Mouse (Mus musculus): ENCODE measurements around the gene Tmprss13.

The Tmprss13 gene

DNA sequence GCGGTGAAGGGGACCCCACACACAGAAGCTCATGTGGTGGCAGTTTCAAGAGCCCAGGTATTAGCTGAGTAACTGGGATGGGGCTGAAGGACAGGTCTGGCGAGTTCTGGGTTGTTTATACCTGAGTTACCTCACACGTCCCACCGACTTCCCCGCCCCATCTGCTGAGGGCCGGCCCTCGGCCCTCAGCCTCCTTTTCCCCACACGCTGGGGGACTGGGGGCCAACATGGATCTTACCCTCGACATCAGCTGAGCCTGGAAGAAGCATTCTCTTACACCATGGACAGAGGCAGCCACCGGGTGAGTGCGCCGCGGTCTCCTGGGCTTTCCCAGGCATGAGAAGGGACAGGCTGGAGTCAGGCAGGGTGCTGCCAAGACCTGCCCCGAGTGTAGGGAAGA lies at the start of gene Tmprss13:
TSS of gene Tmprss13 (plus strand) at position 246 of the 400 bp plus-strand sequence.
- no peak for DNase-seq

GRCm38 (mm10) chr9:45272213-45272612 lies 46.7 kb upstream of the Tmprss13 start:
- peak; percentile 12 for DNase-seq

DNA sequence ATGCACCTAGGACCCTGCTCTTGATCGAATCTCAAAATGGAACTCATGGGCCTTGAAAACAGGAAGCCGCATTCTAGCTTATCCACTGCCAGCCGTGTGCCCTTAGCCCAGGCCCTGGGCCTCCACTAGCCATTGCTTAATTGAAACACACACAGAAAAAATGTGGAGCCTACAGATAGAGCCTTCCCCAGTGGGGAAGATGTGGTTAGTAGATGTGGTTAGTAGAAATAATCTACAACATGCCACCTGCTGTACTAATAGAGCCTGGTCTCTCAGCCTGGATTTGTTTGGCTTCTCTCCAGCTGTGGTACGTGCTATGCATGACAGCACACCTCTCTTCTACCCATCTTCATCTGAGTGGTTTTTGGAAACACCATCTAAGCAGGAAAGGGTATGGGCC lies 44.7 kb upstream of the Tmprss13 start:
- no peak for DNase-seq

- DNase-seq, result no peak
Observed at GRCm38 (mm10) chr9:45274635-45275034, 44.3 kb upstream of the Tmprss13 start.

- DNase-seq, result peak; percentile 34
Observed at GRCm38 (mm10) chr9:45280059-45280458, 38.8 kb upstream of the Tmprss13 start.

GRCm38 (mm10) chr9:45280891-45281290 lies 38.0 kb upstream of the Tmprss13 start:
- DNase-seq, result no peak

DNA sequence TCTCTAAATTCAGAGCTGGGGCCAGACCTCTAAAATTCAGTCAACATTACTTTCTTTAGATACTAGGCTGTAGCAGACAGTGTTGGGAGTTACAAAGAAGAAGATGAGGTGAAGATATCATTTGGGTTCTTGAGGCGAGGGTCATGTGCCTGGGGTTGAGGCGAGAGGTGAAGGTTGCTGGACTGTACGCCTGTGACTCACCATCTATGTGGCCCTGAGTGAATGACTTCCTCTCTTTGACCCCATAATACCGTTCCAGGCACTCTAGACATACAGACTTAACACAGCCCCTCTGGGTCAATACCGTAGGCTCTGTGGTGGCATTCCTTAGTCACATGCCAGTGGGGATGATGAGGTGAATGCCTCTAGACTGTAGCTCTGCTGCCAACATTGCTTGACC lies 36.4 kb upstream of the Tmprss13 start:
- no peak for DNase-seq

DNA sequence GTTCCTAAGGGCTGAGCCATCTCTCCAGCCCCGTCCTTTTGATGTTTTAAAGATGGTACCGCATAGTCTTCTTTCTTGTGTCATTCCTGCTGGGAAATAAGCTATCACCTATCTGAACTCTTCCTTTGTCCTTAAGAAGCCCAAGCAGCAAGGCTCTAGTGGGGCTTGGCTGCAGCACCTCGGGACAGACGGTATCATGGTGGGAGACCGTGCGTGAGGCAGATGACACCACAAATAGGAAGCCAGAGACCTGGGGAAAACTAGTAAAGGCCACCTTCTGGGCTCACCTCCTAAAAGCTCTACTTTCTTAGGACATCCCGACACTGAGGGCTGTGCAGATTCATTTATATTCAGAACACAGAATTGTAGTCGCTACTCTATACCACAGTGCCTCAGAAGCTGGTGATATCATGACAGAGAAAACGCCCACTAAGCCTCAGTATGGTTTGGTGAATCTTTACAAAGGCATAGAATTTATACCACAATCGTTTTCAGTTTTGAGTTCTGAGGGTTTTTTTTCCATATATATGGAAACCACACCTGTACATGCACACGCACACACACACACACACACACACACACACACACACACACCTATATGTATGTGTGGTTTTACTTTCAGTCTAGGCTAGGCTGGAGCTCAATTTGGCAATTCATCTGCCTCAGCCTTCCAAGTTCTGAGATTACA lies 27.3 kb upstream of the Tmprss13 start:
- DNase-seq, result no peak

GRCm38 (mm10) chr9:45294210-45295011 lies 24.5 kb upstream of the Tmprss13 start:
- DNase-seq, result no peak

DNA sequence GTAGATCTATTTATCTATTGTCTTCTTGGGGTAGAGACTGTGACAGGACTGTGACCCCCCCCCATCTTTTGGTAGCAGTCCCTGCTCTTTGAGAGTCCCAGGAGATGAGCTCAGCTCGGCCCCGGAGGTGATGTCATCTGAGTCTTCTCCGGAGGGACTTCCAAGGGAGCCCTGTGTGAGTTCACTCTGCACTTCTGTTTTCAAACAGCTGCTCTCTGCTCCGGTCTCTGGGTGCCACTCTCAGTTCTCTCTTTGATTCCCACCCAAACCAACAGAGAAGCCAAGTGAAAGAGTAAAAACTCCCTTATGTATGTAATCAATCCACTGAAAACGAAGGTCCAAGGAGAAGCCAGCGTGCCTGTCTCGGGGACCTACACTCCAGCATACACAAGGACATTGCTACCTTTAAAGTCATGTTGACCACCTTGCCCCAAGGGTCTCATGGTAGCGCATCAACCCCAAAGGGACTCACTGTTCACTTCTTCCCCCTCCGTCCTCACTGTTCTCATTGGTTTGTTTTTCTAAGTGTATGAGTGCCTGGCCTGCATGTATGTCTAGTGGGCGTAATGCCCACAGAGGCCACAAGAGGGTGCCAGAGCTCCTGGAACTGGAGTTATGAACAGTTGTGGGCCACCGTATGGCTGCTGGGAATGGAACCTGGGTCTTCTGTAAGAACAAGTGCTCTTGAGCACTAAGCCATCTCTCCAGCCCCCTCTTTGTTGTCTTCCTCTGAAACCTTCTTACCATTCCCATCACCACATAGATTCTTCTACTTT lies 19.5 kb upstream of the Tmprss13 start:
- DNase-seq, result peak; percentile 50

- DNase-seq, result peak; percentile 96
Observed at GRCm38 (mm10) chr9:45300422-45301104, 18.3 kb upstream of the Tmprss13 start.

- DNase-seq, result no peak
Observed at GRCm38 (mm10) chr9:45301771-45302170, 17.1 kb upstream of the Tmprss13 start.

DNA sequence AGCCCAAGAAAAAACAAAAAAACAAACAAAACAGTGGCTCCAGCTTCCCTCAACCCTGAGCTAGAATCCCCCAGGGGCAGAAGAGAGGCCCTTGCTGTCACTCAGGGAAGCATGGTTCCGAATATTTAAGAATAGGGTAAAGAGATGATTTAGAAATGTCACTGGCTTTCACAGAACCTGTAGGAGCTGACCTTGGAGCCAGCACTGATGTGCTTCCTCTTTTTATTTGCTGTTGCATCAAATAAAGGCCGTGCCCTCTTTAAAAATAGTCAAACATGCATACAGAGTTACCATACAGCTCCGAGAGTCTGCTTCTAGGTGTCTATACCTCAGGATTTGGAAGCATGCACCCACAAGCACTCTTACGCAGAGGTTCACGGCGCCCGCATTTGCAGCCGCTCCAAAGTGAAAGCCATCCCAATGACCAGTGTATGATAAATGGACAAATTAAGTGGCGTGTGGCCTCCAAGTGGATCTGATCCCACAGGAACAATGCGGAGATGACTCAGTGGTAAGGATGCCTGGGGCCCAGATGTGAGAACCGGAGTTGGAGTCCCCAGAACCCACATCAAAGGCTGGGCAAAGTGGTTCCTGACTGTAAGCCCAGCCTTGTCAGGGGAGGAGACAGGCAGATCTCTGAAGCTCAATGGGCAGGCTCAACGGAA lies 12.0 kb upstream of the Tmprss13 start:
- no peak for DNase-seq

GRCm38 (mm10) chr9:45308521-45308920 lies 10.4 kb upstream of the Tmprss13 start:
- no peak for DNase-seq

DNA sequence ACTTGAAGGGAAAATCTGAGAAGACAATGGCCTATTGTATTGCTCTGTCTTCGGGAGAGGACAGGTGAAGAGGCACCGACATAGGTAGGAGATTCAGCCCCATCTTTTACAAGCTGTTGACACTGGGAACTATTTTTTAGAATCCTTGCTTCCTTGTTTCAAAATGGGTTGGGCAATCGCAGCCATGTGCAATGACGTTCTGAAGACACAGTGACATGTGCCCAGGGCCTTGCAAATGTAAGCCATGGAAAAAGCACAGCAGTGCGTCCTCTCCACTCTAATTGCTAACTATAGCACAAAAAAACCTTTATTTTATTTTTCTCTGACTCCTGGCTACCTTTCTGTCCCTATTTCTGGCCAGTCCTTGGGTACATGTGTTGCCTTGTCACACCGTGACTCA lies 7.0 kb upstream of the Tmprss13 start:
- DNase-seq, result no peak

GRCm38 (mm10) chr9:45313913-45314312 lies 5.0 kb upstream of the Tmprss13 start:
- DNase-seq, result no peak

DNA sequence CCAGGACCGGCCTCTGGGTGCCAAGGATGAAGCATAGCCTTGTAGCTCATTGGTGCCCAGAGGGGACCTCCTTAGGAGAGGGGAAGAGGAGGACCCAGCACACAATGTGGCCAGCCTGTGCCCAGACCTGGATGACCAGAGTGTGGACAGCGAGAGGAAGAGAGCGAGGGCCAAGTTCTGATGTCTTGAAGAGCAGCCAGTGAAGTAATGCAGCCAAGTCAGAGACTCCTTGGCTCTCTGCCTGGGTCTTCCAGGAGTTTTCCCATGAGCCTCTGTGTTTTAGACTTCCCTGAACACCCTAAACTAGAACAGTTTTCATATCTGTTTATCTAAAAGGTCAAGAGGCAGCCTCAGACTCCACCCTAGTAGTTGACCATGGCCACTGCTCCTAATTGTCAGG lies 1.3 kb upstream of the Tmprss13 start:
- peak; percentile 52 for DNase-seq

- DNase-seq, result no peak
Observed at GRCm38 (mm10) chr9:45321465-45321864, 2.6 kb downstream of the Tmprss13 start.

- DNase-seq, result no peak
Observed at GRCm38 (mm10) chr9:45321946-45322430, 3.1 kb downstream of the Tmprss13 start.

- no peak for DNase-seq
Observed at GRCm38 (mm10) chr9:45326390-45326789, 7.5 kb downstream of the Tmprss13 start.

- DNase-seq, result no peak
Observed at GRCm38 (mm10) chr9:45328263-45328662, 9.4 kb downstream of the Tmprss13 start.

DNA sequence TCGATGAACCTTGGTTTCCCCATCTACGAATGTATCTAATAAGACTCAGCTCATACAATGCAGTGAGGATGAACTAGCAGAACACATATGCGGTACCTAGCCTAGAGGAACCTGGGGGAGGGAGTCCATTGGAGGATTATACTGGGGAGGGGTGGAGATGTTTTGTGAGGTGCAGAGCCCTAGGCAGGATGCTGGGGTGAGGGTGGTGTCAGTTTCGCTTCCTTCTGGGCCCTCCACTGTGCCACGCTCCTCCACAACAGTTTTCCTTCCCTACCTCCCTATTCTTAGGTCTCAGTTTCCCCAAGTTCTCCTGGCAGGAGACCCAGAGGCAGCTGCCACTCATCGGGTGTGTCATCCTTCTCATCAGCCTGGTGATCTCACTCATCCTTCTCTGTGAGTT lies 10.7 kb downstream of the Tmprss13 start:
- no peak for DNase-seq

All from lung, postnatal 14 days (tissue).